Mouse (Mus musculus) ovary, postnatal 10 days (tissue): ENCODE measurements around the gene Ift27.

Source experiments
- DNase-seq: peaks from one replicate; pipeline ENCODE4 v3.0.0; 2022; ENCODE audit warnings: low spot score

Ift27 gene

DNA sequence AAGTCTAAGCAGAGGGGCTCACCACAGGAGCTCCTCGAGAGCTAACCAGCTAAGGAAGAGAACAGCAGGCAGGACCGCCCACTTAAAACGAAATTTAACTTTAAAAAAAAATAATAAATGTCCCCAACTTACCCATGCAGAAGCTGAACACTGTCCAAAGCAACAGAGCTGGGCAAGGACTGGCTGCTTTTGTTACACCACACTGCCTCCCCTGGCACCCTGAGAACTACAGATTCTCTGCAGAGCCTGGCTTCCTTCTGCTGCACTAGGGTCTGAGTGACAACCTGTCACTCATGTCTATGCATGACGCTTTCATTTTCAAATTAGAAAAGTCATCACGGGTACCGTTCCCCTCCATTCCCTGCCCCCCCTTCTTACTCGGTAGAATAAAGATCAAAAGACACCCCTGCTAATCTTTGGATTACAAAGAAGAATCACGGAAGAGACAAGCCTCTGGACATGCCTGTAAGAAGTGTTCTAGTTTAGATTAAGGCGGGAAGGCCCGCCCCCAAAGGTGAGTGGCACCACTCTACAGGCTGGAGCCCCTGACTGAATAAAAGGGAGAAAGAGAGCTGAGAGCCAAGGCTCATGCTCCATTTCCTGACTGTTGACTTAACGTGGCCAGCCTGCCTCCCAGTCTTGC lies 1.5 kb downstream of the Ift27 start:
- no peak for DNase-seq

DNA sequence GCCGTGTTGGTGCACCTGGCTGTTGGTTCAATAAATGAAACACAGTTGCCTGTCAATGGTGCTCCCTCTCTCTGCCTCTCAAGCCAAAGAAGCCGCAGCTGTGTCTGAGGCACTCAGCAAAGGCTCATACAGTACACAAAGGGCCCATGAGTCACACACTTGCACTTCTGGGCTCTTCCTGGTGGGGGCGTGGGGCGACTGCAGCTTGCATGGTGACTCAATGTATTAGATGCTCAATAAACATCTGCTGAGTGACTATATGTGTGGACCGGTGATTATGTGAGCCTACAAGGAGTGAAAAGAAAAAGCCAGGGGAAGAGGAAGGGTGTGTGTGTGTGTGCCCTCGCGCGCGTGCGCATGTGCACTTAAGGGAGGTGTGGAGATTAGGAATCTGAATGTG lies 2.3 kb downstream of the Ift27 start:
- DNase-seq = no peak

DNA sequence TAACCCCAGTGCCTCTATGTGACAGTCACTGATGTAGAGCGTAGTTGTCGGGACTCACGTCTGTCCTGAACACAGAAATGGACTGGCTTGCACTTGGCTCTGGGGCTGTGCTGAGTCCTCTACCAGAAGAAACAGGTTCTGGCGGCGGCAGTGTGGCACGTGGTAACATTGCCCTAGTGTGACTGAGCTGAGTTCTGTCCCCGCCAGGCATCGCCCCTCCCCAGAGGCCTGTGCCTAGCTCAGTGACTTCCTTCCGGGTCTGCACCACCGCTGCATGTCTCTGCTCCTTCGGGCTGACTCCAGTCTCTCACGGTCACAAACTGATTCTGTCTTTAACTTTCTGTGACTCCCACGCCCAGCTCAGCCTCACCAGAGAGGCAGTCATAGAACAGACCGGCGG lies 3.2 kb downstream of the Ift27 start:
- no peak for DNase-seq

DNA sequence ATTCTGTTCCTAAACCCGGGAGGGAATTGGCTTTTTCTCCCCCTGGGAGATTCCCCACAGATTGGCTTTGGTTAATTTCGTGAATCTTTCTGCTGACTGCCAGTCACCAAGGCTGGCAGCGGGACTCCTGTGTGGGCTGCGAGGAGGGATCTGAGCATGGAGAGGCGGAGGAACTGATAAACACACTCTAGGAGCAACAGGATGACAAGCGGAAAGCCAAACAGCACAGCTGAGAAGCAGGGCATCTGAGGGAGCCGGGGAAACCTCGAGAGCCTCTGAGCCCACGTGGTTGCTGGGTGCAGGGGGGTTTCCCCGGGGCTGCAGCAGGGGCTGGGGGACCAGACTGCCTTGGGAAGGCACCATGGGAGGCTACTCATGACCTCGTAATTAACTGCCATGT lies 4.3 kb downstream of the Ift27 start:
- DNase-seq = no peak

DNA sequence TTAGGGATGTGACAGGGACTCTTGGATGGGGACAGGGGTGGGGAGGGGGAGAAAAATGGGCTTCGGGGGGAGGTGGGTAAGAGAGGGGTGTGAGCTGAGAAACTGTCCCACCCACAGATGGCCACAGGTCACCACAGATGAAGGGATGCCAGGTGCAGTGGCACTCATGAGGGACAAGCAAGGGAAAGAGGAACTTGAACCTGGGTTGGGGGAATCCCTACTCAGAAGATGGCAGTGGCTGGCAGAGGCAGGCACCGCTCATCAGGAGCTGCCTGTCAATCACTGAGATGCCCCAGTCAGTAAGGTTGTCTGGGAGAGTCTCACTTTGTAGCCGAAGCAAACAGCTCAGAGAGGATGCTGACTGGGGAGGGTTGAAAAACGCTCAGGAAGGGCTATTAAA lies 8.6 kb downstream of the Ift27 start:
- no peak for DNase-seq

DNA sequence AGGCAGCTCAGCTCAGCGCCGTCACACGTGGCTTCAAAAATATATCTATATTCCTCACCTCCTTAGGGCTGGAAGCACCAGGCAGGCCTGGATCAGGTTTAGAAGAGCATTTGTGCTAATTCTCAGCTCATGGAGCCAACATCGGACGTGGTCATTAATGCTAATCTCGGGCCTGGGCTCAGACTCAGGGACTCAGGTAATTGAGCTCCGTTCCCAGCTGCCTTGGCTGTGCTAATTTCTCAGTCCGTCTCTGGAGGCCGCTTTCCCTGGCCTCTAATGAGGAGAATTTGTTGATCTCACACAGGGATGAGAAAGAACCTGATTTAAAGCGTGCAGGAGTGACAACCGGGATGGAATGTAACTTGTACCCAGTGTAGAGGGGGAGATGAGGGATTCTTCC lies 9.4 kb downstream of the Ift27 start:
- DNase-seq = no peak

DNA sequence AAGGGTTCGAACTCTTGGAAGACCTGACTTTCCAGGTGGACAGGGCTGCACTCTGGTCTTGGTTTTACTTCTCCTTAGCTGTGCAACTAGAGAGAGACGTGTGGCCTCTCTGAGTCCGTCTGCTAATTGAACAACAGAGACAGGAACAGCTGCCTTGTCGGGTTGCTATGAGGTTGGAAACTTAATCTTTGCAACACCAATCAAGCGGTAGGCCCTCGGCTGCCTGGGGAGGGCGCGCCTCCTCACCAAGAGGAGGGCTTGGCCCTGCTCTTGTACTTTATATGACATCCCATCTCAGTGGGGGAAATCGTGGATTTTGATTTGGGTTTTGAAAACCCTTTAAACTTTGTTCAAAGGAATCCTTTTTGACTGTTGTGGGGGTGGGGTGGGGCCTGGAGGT lies 12.0 kb downstream of the Ift27 start:
- no peak for DNase-seq

DNA sequence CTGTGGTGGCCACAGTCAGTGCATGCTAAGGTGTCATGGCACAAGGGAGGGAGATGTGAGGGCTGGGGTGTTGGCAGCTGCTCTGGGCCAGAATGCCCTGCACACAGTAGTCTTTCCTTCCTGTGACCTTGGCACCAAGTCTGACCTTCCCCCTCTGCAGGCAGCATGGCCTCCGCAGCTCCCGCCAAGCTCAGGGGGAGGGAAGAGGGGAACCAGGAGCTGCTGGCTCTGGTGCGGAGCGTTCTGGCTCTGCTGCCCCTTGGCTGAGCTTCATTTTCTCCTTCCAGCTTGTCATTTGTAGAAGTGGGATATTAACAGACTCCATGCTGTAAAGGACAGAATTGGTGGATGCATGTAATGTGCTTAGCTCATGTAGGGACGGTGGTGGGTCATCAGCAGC lies 15.6 kb downstream of the Ift27 start:
- DNase-seq = no peak

DNA sequence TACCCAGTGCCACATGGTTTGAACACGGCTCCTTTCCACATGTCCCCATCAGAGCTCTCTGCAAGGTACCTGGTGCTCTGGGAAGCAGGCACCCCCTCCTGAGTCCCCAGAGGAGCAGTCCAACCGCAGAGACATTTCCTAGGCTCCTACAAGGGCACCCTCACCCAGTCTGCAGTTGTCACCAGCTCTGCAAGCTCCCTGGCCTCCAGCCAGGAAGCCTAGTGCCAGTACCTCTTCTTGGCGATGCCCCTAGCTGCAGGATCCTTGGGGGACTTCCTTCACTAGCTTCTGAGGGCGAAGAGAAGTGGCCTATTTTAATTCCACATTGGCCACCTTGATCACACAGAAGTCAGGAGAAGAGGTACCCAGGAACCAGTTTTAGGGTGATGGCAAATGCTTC lies 16.1 kb downstream of the Ift27 start:
- no peak for DNase-seq

DNA sequence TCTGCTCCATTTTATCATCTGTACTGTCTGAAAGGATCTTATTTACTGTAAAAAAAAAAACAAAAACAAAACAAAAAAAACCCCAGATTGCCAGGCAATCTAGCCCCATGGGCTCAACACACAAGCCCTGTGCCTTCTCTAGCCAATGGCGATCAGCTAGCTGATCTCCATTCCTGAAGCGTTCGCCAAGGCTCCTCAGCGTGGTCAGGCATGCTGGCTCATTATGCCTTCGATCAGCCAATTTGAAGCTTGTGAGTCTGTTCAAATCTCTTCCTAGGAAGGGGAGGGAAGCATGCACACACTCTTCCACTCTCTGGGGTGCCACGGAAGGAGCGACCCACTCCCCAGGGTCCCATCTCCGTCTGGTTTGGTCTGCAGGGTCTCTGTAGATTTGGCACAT lies 16.6 kb downstream of the Ift27 start:
- no peak for DNase-seq

DNA sequence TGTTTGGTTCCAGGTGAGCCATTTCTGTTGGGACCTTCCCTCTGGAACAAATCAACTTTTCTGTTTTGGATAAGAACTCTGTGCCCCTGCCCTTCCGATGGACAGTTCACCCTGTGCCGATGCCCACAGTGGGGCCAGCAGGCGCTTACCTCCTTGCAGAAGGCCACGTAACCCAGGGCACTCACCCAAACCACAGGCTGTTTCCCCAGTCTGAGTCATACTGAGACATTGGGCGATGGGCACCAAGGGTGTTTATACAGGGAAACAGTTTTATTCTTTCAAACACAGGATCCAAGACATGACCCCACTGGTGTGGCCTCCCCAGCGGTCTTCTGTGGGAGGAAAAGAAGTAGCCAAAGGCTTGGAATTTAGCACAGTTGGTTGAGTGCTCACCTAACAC lies 18.5 kb downstream of the Ift27 start:
- DNase-seq = no peak

DNA sequence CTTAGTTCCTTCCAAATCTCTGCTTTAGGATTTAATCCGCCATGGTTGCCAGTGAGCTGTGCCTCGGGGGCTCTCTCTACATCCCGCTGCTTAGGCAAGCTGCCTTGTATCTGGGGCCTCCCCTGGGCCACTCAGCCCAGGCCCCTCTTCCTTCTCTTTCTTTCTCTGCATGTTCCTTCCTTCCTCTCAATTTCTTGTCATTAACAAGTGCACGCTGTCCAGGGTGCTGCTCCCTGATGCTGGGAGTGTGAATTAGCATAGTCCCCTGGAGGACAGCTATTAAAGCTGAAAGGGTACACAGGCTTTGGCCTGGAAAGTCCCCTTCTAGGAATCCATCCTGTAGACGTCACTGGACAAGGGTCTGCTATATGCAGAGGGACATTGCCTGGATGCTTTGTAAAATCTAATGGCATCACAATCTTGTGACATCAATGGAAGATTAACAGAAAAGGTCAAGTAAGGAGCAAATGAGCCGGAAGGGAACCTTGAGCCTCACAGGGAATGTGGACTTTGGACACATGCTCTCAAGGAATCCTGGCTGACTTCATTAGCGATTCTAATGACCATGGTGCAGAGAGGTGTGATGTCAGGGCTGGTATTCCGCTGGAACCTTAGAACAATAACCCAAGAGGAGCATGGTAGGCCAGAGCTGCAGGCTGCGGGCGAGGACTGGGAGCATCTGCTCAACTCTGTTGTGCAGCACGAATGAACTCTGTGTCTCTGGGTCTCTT lies 20.7 kb downstream of the Ift27 start:
- no peak for DNase-seq

DNA sequence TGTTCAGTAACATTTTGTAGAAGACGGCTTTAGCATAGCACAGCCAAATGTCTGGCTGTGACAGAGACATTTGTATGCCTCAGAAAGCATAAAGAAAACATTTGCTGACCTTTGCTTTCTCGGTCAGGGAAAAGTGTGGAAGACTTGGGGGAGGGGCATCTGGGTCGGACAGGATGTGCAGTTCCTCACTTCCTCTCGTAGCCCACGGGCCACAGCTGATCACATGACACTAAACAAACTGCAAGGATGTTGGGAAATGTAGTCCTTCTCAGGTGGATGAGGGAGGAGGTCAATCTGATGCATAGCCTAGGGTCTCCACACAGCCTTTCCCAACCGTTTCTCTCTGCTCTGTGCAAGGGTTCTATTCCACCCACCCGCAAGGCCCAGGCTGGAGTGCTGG lies 25.3 kb downstream of the Ift27 start:
- no peak for DNase-seq

DNA sequence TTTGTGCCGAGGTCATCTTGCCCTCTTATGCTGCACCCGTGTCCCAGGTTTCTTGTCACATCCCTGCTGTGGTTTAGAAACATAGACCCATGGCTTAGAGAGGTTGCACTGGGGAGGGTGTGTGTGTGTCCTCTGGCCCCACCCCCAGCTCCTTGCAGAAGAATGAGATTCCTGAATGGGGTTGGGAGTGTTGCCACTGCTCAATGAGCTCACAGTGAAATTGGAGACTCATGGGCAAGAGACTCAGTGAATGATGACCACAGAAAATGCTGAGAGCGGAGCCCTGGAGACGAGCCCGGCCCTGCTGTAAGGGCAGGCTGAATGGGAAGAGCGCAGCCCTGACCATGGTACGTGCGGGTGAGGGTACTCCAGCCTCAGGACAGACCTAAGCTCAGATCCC lies 33.7 kb downstream of the Ift27 start:
- DNase-seq = no peak

DNA sequence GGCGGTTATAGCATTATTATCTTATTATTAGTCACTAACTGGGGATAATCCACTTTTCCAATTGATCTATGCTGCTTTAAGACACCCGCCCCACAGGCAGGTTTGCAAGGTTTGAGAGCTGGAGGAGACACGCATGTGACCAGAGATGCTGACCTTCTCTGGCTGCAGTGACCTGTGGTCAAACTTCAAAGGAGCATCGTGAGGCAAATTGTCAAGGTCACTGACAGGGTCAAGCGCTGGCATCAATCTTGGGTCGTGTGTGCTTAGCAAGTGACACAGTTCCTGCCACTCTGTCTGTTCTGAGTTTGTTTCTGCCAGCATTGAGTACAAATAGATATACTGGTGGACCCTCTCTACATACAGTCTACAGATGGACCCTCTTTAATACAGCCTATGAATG lies 39.3 kb downstream of the Ift27 start:
- no peak for DNase-seq

DNA sequence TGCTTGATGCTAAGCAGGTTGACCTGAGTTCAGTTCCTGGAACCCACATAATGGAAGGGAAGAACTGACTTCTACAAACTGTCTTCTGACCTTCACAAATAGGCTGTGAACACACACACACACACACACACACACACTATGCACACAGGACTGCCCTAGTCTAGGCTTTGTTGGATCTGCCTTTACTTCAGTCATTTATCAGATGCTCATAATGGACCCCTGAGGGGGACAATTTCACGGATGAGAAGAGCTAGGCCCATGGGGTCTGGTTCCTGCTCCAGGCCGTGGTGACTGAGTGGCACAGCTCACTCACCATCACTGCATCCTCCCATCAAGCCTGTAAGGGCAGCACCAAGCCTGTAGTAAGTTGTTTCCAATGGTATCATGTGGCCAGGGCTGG lies 40.5 kb downstream of the Ift27 start:
- DNase-seq = no peak

DNA sequence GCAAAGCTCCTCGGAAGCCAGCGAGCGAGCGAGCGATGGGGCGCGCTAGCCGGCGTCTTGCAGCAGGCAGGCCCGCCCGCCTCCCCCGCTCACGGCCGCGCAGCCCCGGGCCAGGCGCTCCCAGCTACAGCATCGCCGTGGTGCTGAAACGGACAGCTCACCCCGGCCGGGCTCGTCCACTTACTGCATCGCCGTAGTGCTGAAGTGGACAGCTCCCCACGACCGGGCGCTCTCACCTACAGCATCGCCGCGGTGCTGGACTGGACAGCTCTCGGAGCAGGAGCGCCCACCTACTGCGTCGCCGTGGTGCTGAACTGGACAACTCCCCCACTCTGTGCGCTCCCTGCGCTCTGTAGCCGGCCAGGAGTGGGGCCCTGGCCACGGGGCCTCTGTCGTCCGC lies 54.2 kb downstream of the Ift27 start, which contains the start of gene Cacng2:
Gene Cacng2, minus strand, starts transcription at position 325 of the 400 bp plus-strand sequence.
- peak; percentile 95 for DNase-seq

DNA sequence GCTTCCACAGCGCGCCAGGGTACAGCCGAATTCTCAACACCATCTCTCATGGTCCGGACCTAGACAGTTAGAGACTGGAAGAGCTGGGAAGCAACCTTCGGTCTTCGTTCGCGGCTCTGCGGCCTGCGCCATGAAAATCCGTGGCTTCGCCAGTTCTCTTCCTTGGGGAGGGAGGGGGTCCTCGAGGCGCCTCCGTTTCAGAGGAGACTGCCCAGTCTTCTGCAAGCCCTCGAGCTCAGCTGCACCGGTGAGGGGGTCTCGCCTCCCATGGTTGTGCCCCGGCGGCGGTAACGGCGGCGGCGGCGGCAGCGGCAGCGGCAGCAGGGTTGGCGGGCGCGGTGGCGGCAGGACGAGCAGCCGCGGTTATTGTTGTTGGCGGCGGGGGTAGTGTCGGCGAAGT lies 54.7 kb downstream of the Ift27 start:
- no peak for DNase-seq

DNA sequence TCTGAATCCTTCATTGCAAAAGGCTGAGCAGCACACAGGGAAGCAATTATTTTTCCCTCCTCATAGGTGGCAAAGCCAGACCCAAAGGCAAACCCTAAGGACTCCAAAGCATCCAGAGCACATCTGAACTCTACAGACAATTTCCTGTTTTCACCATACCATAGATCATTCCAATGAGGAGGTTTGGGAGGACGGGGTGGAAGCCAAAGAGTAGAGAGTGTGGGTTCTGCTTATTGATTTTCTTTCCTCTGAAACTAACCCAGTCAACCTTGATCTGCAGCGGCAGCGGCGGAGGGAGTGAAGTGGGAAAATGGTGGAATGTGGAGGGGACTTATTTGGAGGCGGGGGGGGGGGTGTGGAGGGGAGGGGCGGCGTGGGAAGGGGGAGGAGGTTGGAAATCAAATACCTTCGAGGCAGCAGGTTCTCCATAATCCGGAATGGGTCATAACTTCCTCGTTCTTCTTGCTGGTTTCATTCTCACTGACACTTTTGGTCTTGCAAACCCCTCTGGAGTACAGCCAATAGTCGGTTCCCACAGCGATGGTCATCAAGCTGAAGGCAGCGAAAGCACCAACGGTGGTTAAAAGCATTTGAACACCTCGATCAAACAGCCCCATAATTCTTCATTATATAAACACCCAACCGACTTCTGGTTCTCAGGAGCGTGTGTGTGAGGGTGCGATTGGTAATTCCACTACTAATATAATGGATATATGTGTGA lies 55.5 kb downstream of the Ift27 start:
- DNase-seq = no peak

DNA sequence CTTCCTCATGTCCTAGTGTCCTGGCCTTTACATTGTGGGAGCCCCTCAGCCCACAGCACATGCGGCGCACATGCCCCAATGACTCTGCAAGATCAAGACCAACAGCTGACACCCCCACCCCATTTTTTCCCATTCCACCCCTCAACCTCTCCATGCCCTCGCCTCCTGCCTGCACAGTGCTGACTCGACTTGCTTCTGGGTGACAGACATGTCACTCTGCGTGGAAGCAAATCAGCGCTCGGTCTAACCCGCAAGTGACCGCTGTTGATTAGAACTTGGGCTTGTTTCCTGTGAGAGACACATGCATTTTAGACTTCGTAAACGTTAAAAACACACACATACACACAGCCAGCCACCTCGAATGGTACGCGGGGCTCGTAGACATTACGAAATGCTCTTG lies 56.2 kb downstream of the Ift27 start:
- DNase-seq = no peak

DNA sequence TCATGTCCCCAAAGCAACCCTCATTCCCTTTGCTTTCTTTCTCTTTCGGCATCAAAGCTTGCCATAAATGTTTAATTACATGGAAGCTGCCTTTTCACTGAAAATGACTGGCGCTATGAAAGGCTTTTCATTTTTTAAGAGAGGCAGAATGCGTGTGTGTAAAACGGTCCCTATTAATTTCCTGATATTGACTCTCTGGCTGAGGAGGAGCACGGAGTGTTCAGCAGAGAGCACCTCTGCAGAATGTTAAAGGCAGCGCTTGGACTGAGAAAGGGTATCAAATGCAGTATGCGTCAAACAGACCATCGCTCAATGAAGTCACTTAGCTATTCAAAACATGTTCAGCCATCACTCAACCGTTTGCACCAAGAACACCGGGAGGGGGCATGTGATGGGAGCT lies 57.0 kb downstream of the Ift27 start:
- no peak for DNase-seq

DNA sequence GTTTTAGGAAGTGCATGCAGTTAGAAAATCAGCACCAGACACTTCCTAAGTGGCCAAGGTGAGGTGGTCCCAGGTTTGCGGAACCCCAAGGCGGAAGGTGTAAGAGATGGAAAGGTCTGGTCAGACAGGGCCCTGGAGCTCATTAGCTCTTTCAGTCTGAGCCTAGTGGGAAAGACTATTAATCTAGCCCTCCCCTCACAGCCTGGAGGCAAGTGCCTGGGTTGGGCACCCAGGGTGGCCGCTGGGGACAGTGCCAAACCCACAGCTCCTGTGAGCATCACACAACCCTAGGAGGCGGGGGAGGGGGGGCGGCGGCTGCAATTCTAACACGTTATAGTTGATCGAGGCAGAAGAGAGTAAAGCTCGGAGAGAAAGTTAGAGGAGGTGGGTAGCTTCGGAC lies 57.7 kb downstream of the Ift27 start:
- no peak for DNase-seq
